Mouse (Mus musculus) stomach, postnatal 0 days (tissue): ENCODE measurements at regions not wholly inside any gene's neighbourhood (a gene's known extent, or its start where the extent isn't known, plus 50 kb on each side); places are given as distances from the start of the nearest gene placed in this dataset.

Source experiments
- CTCF ChIP-seq: IDR thresholded peaks from 2 replicates; pipeline ENCODE4 v1.5.1; 2016; ENCODE audit warnings: antibody characterized with exemption, low read depth, mild to moderate bottlenecking, moderate library complexity
- EP300 ChIP-seq: optimal IDR thresholded peaks from 2 replicates; pipeline ENCODE3; 2016; ENCODE audit warnings: antibody characterized with exemption

DNA sequence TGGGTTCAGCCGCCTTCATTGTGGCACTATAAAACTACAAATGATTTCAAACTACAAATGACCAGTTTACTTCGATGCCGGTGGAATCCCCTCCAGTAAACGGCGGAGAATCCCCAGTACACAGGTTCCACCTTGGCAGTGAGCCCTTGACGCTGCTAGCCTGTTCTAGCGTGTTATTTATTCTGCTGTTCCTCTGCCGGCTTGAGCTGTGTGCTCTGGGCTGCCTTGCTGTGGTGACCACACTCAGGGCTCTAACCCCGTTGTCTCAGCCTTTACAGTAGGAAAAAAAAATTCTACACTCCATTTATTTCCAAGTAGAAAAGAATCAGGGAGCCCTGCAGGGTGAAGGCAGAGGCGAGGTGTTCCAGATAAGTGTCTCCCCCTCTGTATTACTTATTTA, 80.1 kb upstream of the Pcdh8 start:
- TF ChIP-seq CTCF (no peak), EP300 (no peak)
